Mouse (Mus musculus) liver, postnatal 0 days (tissue): ENCODE results near the gene Cmtm4.

Experiments used
- CTCF ChIP-seq: sonication (generic); IDR thresholded peaks from 2 replicates; pipeline ENCODE4 v1.5.1; 2016; ENCODE audit warnings: antibody characterized with exemption, low read depth
- EP300 ChIP-seq: IDR thresholded peaks from 2 replicates; pipeline ENCODE4 v1.6.1; 2016; ENCODE audit warnings: antibody characterized with exemption, low read depth, mild to moderate bottlenecking

GRCm38 (mm10) chr8:104445248-104445647 lies 49.6 kb upstream of the Cmtm4 start:
- no peak for TF ChIP-seq EP300
- no peak for TF ChIP-seq CTCF
